Mouse (Mus musculus): ENCODE data around the gene Zfp451.

Zfp451 gene

GRCm38 (mm10) chr1:33712026-33712425 is 102.4 kb downstream of the Zfp451 start:
- DNase-seq, result no peak
